Mouse (Mus musculus): ENCODE results near the gene Ltc4s.

The Ltc4s gene

DNA sequence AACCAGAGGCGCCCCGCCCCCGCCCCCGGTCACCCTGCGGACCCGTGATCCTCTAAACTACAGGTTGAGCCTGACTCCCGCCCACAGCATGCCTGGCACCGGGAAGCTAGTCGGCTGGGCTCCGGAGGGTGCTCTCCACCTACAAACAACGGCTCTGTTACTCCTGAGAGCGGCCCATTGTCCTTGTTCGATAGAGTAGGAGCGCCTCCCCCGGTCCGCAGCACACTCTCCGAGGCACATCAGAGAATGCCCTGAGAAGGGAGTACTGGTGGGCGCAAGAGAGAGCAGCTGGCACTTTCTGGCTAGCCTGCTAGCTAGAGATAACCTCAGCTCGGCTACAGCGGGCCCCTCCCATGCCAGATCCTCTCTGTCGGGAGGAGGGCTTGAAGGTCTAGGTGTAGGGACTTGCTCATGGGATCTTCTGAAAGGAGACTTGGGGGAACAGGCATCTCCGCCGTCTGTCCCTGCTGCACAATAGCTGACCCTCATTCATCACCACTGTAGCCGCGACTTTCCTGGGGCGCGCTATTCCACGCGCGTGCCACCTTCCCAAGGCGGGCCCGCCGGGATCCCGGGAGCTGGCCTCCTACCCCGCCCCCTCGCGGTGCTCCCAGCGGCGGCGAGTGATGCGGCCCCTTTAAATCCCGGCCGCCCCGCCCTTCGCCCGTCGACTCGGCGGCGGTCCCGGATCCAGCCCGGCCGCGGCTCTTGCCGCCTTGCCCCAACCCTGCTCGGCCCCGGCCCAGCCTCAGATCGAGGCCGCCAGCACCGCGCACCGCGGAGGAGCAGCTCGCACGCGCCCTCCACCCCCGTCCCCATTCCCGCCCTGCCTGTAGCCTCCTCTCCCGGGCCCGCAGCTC is 13.5 kb downstream of the Ltc4s start:
- in situ Hi-C loops (cut with MboI, MseI), result loop anchor here in 1 of 2 experiments (10.0 kb wide), 1 partner anchor 240 kb away; no protein-coding TSS in a partner anchor

GRCm38 (mm10) chr11:50223783-50224662 is 14.4 kb downstream of the Ltc4s start:
- in situ Hi-C loops (cut with MboI, MseI), result loop anchor here in 1 of 2 experiments (10.0 kb wide), 1 partner anchor 239 kb away; no protein-coding TSS in a partner anchor

DNA sequence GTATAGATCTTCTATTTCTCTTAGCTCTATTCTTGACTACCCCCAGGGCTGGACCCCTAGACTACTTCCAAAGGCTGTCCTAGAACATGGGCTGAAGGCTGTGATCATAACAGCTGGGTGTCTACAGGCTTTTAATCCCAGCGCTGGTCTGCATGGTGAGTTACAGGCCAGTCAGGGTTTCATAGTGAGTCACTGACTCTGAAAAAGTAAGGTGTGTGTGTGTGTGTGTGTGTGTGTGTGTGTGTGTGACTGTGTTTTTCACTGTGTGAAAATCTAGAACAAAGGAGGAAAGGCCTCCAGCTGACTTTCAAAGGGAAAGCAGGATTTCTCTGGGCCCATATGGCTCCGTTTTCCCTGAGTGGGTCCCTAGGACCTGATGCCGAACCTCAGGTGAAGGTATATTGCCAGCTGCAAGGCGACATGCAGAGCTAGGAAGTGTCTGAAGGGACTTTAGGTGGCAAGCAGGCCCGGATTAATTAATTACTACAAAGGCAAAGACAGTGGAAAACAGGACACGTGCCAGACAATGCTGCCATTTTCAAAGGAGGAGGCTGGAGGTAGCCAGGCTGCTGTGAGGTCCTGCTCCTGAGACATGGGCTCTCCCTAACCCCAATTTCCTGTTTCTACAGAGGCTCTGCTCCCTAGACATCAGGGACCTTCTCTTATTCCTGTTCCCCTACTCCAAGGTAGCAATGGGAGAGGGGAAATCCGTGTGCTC is 15.7 kb downstream of the Ltc4s start:
- in situ Hi-C loops (cut with MboI, MseI), result loop anchor here in 1 of 2 experiments (10.0 kb wide), 1 partner anchor 238 kb away; no protein-coding TSS in a partner anchor

DNA sequence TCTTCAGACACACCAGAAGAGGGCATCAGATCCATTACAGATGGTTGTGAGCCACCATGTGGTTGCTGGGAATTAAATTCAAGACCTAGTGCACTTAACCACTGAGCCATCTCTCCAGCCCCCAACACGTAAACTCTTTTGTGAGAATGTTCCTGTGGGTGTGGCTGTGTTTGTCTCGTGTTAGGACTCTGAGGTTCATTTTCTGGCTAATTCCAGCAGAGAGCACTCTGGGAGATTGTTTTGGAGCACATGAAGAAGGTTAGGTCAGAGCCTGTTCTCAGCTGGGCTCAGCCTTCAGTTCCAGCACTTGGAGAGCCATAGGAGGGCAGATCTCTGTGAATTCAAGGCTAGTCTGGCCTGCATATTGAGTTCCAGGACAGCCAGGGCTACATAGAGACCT is 18.6 kb downstream of the Ltc4s start:
- in situ Hi-C loops (cut with MboI, MseI), result loop anchor here in 1 of 2 experiments (10.0 kb wide), 1 partner anchor 235 kb away; no protein-coding TSS in a partner anchor

DNA sequence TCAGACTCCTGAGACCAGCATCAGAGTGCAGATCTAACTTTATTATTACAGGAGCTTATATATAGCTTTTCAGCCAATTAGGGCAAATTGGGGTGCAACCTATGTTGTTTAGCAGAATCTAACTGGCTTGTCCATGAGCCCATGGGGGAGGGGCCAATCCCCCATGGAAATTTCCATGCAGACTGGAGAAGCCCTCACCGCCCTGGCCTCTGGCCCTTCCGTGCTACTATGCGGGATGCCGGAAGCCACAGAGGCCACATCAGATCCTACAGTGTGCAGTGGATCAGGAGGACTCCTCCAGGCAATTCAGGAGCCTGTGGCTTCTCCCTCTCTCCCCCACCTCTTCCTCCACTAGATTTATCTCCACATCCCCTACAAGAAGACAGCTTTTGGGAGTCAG is 20.6 kb downstream of the Ltc4s start:
- in situ Hi-C loops (cut with MboI, MseI), result no loop called here

DNA sequence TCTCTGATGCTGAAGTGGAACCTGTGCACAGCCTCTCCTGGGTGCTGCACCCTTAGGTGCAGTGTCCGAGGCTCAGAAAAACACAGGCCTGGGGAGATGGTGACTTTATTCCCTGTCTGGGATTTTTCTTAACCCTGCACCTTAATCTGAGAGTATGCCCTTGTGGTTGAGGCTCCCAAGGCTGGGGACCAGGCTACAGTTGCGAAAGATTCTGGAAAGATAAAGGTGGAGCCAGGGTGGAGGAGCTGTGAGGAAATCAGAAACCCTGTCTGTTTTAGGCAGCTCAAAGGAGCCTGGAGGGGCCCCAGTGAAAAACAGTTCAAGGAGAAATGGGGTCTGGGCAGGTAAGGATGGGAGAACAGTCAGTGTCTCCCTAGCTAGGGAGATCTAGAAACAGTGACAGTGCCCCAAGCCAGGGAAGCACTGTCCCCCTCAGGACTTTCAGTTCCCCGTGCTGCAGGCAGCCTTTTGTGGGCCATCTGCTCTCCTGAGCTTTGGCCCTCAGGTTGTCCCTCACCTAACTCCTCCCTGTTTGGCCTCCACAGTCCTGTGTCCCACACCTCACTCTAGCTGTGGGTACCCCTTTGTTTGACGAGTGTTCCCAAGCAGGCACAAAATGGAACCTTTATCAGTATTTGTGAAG is 21.6 kb downstream of the Ltc4s start:
- in situ Hi-C loops (cut with MboI, MseI), result no loop called here

DNA sequence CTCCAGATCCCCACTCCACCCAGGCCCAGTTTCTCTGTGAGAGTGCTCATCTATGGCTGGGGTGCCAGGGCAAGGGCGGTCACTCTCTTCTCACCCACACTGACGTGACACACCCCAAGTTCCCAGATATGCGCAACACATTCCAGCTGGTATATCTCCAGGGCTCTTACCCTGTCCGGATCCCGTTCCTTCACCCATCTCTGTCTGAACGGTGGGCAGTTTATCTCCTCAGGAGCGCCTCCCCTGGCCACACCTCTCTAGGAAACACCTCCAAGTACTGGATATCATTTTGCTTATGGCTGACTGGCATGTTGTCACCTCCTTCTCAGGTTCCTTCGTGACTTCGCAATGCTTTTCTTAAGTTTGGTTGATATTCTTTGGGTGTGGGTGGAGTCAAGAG is 22.8 kb downstream of the Ltc4s start:
- in situ Hi-C loops (cut with MboI, MseI), result no loop called here

DNA sequence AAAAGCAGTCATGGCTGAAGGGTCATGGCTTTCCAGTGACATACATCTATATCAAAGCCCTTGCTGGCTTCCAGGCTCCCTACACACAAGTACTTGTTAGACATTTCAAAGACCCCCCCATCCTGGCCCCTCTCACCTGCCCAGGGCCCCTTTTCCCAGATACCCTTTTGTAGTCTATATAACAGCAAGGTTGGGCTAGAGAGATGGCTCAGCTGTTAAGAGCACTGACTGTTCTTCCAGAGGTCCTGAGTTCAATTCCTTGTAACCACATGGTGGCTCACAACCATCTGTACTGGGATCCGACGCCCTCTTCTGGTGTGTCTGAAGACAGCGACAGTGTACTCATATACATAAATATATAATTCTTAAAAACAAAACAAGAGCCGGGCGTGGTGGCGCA is 23.8 kb downstream of the Ltc4s start:
- in situ Hi-C loops (cut with MboI, MseI), result no loop called here

GRCm38 (mm10) chr11:50212848-50213758 is 25.3 kb downstream of the Ltc4s start:
- in situ Hi-C loops (cut with MboI, MseI), result no loop called here

DNA sequence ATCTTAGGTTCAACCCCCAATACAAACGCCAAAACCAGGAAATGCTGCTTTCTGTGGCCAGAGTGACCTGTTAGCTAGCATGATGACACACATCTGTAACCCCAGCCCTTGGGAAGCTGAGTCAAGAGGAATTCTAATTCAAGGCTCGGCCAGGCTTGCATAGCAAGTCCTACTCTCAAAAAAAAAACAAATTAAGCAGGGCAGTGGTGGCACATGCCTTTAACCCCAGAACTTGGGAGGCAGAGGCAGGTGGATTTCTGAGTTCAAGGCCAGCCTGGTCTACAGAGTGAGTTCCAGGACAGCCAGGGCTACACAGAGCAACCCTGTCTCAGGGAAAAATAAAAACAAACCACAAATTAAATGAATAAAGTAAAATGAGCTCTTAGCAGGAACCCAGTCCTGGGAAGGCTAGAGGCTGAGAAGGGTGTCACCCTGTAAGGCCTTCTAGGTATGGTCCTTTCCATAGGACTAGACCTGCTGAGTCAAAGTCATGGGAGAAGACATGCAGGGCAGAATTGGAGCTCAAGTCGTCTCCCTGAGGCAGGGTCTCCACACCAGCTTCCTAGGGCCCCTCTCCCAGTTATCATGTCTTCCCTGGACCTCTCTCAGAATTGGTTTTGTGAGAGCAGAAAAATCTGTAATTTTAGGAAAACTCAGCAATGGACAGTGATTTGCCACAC is 26.2 kb downstream of the Ltc4s start:
- in situ Hi-C loops (cut with MboI, MseI), result no loop called here

DNA sequence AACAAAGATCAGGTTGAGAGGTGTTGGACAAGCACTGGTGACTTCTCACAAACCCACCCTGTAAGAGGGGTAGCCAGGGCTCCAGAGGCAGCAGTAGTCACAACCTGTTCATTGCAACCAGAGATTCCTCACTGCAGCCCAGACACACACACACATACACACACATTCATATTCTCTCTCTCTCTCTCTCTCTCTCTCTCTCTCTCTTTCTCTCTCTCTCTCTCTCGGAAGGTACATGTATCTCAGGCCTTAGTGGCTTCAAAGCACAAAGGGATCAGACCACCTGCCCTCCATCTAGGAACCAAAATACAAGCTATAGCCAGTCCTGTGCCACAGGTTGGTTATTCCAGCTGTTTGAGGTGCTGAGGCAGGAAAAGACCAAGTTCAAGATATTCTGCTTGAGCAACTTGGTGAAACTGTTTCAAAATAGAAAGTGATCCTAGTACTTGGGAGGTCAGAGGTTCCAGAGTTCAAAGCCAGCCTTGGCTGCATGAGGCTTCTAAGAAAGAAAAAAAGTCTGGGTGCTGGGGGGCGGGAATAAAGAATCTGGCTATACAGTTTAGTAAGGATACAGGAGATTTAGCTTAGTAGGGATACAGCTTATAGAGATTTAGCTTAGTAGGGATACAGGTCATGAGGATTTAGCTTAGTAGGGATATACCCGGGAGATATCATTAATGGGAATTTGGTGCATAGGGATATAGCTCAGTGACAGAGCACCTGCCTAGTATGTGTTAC is 26.9 kb downstream of the Ltc4s start:
- in situ Hi-C loops (cut with MboI, MseI), result no loop called here

DNA sequence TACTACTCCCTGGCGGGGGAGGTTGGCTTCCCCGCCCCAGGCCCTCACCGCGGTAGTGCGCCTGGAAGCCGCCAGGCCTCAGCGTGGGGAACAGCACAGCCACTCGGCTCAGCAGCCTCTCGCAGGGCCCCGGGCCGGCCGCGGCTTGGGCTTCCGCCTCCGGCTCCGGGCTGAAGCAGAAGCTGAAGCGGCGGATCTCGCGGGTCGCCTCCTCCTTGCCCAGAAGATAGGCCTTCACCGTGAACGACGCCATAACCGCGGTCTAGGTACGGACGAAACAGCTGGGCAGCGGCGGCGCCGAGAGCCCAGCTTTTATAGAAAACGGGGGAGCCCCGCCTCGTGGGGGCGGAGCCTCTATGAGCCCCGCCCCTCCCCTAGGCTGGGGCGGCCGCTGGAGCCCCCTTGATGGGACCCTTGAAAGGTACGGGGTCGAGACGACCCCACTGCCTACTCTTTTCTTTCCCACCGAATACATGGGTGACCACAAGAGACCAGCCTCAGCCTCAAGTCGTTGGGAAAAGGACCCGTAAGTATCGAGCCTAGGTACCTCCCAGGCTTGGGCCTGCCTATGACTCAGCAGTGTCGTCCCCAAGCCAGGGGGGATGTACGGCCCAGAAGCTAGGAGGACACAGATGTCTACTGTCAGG is 27.8 kb downstream of the Ltc4s start, which contains the start of the genes Sqstm1 and Mgat4b:
TSS of gene Sqstm1 (minus strand) at position 323 of the 647 bp plus-strand sequence.
TSS of gene Mgat4b (plus strand) at position 386 of the 647 bp plus-strand sequence.
- in situ Hi-C loops (cut with MboI, MseI), result no loop called here

- in situ Hi-C loops (cut with MboI, MseI), result no loop called here
Observed at GRCm38 (mm10) chr11:50210101-50210504, 28.3 kb downstream of the Ltc4s start.

DNA sequence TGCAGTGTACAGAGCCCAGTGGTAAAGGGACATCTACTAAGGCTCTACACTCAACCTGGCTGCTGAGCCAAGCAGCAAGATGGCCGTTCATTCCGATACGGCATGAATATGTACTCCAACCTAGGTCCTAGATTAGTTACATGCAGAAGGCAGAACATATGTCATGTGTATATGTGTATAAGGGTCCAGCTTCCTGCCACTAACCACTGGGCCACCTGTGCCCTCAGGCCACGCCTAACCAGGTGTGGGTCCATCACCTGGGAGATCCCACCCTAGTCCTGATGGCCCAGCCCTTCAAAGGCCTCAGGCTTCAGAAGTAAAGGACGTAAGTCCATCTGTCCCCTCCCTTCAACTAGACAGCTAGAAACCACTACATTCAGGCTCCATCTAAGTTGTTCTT is 30.4 kb downstream of the Ltc4s start:
- in situ Hi-C loops (cut with MboI, MseI), result no loop called here

DNA sequence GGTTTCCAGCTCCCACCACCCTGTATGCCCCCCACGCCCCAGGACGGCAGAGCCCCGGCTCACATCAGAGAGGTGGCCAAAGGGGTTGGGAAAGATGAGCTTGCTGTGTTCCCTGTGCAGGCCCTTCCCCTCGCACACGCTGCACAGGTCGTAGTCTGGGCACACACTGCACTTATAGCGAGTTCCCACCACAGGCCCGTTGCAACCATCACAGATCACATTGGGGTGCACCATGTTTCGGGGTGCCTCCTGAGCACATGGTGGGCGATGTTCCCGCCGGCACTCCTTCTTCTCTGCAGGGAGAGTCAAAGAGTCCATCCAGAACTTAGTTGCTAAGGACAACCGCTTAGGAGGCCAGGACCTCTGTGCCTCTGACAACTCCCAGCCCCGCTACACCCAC is 31.1 kb downstream of the Ltc4s start:
- in situ Hi-C loops (cut with MboI, MseI), result no loop called here

DNA sequence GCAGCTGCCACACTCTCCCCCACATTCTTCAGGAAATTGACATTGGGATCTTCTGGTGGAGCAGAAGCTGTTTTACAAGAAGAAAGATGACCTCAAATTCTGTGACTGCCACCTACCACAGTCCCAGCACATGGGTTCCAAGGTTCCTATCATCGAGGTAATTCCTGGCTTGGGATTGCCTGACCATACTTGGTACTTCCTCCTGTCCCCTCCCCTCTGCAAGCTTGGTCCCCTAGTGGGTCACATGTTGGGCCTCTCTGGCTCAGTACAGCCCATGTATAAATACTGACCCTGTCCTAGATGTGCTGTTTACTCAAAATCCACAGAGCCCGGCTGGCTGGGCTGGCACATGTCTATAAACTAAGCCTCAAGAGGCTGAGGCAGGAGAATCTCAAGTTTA is 32.4 kb downstream of the Ltc4s start:
- in situ Hi-C loops (cut with MboI, MseI), result no loop called here

DNA sequence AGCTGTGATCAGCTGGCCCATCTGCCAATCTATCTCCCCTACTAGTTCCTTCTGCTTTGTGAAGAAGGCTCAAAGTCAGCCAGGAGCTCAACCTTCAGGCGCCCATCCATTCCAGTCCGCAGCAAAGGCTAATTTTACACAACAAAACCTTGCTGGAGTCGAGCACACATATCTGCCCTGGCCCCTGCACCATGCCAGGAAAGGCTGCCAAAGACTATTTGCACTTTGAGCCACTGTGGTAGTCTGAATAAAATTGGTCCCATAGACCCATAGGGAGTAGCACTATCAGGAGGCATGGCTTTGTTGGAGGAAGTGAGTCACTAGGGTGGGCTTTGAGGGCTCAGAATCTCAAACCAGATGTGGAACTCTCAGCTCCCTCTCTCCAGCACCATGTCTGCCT is 33.0 kb downstream of the Ltc4s start:
- in situ Hi-C loops (cut with MboI, MseI), result no loop called here

- in situ Hi-C loops (cut with MboI, MseI), result no loop called here
Observed at GRCm38 (mm10) chr11:50203302-50203827, 35.1 kb downstream of the Ltc4s start.
